In genomic region chr9:120984509-120984908, GRCm38 (mm10) we compare ENCODE assay signal across 22 mouse cellular contexts. TPM values are rescaled to one million over a fixed set of nuclear protein-coding genes. Genes with fewer than 3 reads are reported as not detected.
DNase-seq lines count a peak whose midpoint lies in the region; ATAC-seq lines count a peak whose summit lies in the region.
"Had no signal": no experiment of that assay in that cellular context is flagged by ENCODE, and none has a peak within 500 bp of the region (broad histone marks: within the 10 kb centered on the region; RNA-seq: fewer than 3 reads in every experiment).

No protein-coding gene starts in this region.

- H3K27ac ChIP-seq in embryonic facial prominence, embryonic 10.5 days (replicated peaks) = peak overlapping the region; percentile 25; the same call in 1 of the 2 replicates
- H3K27ac ChIP-seq in embryonic facial prominence, embryonic 12.5 days = 0 out of 2 replicates have a peak overlapping the region, but pooled peaks have one; percentile 0
- no peak overlapping the region for H3K27ac ChIP-seq in intestine, embryonic 16.5 days (ENCODE audit: low read length)
- H3K27ac ChIP-seq: forebrain, embryonic 10.5 days; forebrain, embryonic 13.5 days; hindbrain, embryonic 12.5 days; hindbrain, embryonic 15.5 days had no signal

- H3K27me3 ChIP-seq in embryonic facial prominence, embryonic 10.5 days (replicated peaks; ENCODE audit: low read depth, poor library complexity, severe bottlenecking) = no peaks in the 10 kb centered on the region
- H3K27me3 ChIP-seq in embryonic facial prominence, embryonic 12.5 days = no peaks in the 10 kb centered on the region
- H3K27me3 ChIP-seq in intestine, embryonic 16.5 days (replicated peaks; ENCODE audit: control insufficient read depth, insufficient read depth, low read length) = no peaks in the 10 kb centered on the region
- H3K27me3 ChIP-seq: embryonic facial prominence, embryonic 13.5 days; forebrain, embryonic 13.5 days; hindbrain, embryonic 12.5 days; hindbrain, embryonic 15.5 days had no signal

- no peak overlapping the region for H3K4me3 ChIP-seq in embryonic facial prominence, embryonic 10.5 days
- H3K4me3 ChIP-seq in embryonic facial prominence, embryonic 12.5 days = no peak overlapping the region
- H3K4me3 ChIP-seq in intestine, embryonic 16.5 days (ENCODE audit: low read length) = no peak overlapping the region
- H3K4me3 ChIP-seq: embryonic facial prominence, embryonic 13.5 days; forebrain, embryonic 10.5 days; forebrain, embryonic 13.5 days; hindbrain, embryonic 12.5 days; hindbrain, embryonic 15.5 days had no signal

- DNase-seq in embryonic facial prominence, embryonic 10.5 days (ENCODE audit: low spot score) = no peak
- DNase-seq in lung, postnatal 4 days = no peak
- DNase-seq in MN1 (ENCODE audit: low spot score) = no peak
- DNase-seq in cerebellum, adult 9-11 months = no peak
- DNase-seq: adrenal gland, adult 8-10 months; adrenal gland, postnatal 25 days; cerebellum, adult 11-12 months; cerebellum, adult 8-10 months; cerebellum, postnatal 14 days; gastrocnemius, postnatal 10 days; gastrocnemius, postnatal 36 days had no signal

- H3K9ac ChIP-seq in embryonic facial prominence, embryonic 12.5 days = no peak overlapping the region
- H3K9ac ChIP-seq in intestine, embryonic 16.5 days (ENCODE audit: low read depth, low read length) = no peak overlapping the region
- H3K9ac ChIP-seq: forebrain, embryonic 13.5 days; hindbrain, embryonic 12.5 days; hindbrain, embryonic 15.5 days had no signal

- H3K36me3 ChIP-seq in embryonic facial prominence, embryonic 10.5 days (replicated peaks) = 0 out of 2 replicates have a peak, but pooled peaks cover 11% of the 10 kb centered on the region
- H3K36me3 ChIP-seq in embryonic facial prominence, embryonic 12.5 days = no peaks in the 10 kb centered on the region
- H3K36me3 ChIP-seq in intestine, embryonic 16.5 days (ENCODE audit: control insufficient read depth, insufficient read depth, low read length) = no peaks in the 10 kb centered on the region
- H3K36me3 ChIP-seq: embryonic facial prominence, embryonic 13.5 days; hindbrain, embryonic 12.5 days; hindbrain, embryonic 15.5 days had no signal

- H3K4me1 ChIP-seq in embryonic facial prominence, embryonic 10.5 days = peaks cover 70% of the 10 kb centered on the region
- H3K4me1 ChIP-seq in embryonic facial prominence, embryonic 12.5 days = peaks cover 37% of the 10 kb centered on the region
- H3K4me1 ChIP-seq in intestine, embryonic 16.5 days (ENCODE audit: control insufficient read depth, insufficient read depth, low read length) = peaks cover 25% of the 10 kb centered on the region

- H3K9me3 ChIP-seq in embryonic facial prominence, embryonic 10.5 days = no peaks in the 10 kb centered on the region
- H3K9me3 ChIP-seq in embryonic facial prominence, embryonic 12.5 days = no peaks in the 10 kb centered on the region
- H3K9me3 ChIP-seq in intestine, embryonic 16.5 days (ENCODE audit: control insufficient read depth, low read length) = no peaks in the 10 kb centered on the region
- H3K9me3 ChIP-seq: embryonic facial prominence, embryonic 13.5 days; forebrain, embryonic 10.5 days; forebrain, embryonic 13.5 days; hindbrain, embryonic 12.5 days; hindbrain, embryonic 15.5 days had no signal

- H3K4me2 ChIP-seq in embryonic facial prominence, embryonic 12.5 days (replicated peaks) = no peak overlapping the region
- no peak overlapping the region for H3K4me2 ChIP-seq in intestine, embryonic 16.5 days (ENCODE audit: low read depth, low read length)
- H3K4me2 ChIP-seq: embryonic facial prominence, embryonic 13.5 days; forebrain, embryonic 13.5 days; heart, embryonic 11.5 days; hindbrain, embryonic 12.5 days; hindbrain, embryonic 15.5 days had no signal

- 51% methylated on average over 5 of the region's 5 CpGs for WGBS in embryonic facial prominence, embryonic 10.5 days
- 48% methylated on average over 5 of the region's 5 CpGs for WGBS in embryonic facial prominence, embryonic 12.5 days
- 75% methylated on average over 5 of the region's 5 CpGs for WGBS in intestine, embryonic 16.5 days

- ATAC-seq in embryonic facial prominence, embryonic 12.5 days (ENCODE audit: insufficient number of reproducible peaks, insufficient read depth, low FRiP score, low TSS enrichment) = no peak
- peak; percentile 8; the same call in 1 of the 2 replicates for ATAC-seq in intestine, embryonic 16.5 days
- ATAC-seq: activated CD4-positive, CD25-positive, alpha-beta regulatory T cell, adult 4 months; CD4-positive, CD25-positive, alpha-beta regulatory T cell, adult 4 months; forebrain, embryonic 13.5 days; forebrain, embryonic 16.5 days had no signal

RNA-seq across cellular contexts. Expression of gene Ctnnb1, which starts 55.5 kb away (rescaled TPM):
- polyA plus RNA-seq in embryonic facial prominence, embryonic 10.5 days (2016; fragmentation: Nextera tagmentation; extraction: Ambion mirVana) = 584 and 637 TPM in 2 replicates
- 777 and 801 TPM in 2 replicates for polyA plus RNA-seq in embryonic facial prominence, embryonic 12.5 days (2016; fragmentation: Nextera tagmentation; extraction: Ambion mirVana)
- 448 and 454 TPM in 2 replicates for polyA plus RNA-seq in intestine, embryonic 16.5 days (2015; fragmentation: Nextera tagmentation; extraction: Ambion mirVana)
